Mouse (Mus musculus): ENCODE results near the gene Vasn.

GRCm38 (mm10) chr16:4665726-4666125, 26.0 kb downstream of the Vasn start:
- TF ChIP-seq CTCF (IDR thresholded peaks at IDR 0.05; ENCODE audit: low read depth) (no peak), EP300 (optimal IDR thresholded peaks at IDR 0.05) (no peak)
